Mouse (Mus musculus) frontal cortex, adult 2 months (tissue): ENCODE data around the gene Wwox. TPM values are rescaled to one million over a fixed set of nuclear protein-coding genes. Genes with fewer than 3 reads are reported as not detected.
A peak's percentile ranks its signal among the peaks of the same experiment; 100 is the strongest.

Experiments
- DNase-seq, 2 experiments: peaks; one replicate each; pipeline ENCODE4 v3.0.0; 2022; ENCODE audit warnings: low spot score in 1 of 2; ENCODE audit errors: extremely low spot score in 1 of 2
- polyA plus RNA-seq: library from polyadenylated mRNA; depleted of rRNA; stranded (reverse); fragments of >200 nt; gene quantifications from 2 replicates; pipeline ENCODE4 v1.2.3, GENCODE M21; 2012

Gene Wwox
- polyA plus RNA-seq, 1 experiment: 17.9 TPM

- no peak for DNase-seq
Measured at GRCm38 (mm10) chr8:115133119-115133518, 693.7 kb downstream of the Wwox start.

- DNase-seq: no peak
Measured at GRCm38 (mm10) chr8:115133711-115134218, 694.3 kb downstream of the Wwox start.

GRCm38 (mm10) chr8:115136888-115137287 is 697.4 kb downstream of the Wwox start:
- no peak for DNase-seq

GRCm38 (mm10) chr8:115141614-115142013 is 702.2 kb downstream of the Wwox start:
- no peak for DNase-seq

DNA sequence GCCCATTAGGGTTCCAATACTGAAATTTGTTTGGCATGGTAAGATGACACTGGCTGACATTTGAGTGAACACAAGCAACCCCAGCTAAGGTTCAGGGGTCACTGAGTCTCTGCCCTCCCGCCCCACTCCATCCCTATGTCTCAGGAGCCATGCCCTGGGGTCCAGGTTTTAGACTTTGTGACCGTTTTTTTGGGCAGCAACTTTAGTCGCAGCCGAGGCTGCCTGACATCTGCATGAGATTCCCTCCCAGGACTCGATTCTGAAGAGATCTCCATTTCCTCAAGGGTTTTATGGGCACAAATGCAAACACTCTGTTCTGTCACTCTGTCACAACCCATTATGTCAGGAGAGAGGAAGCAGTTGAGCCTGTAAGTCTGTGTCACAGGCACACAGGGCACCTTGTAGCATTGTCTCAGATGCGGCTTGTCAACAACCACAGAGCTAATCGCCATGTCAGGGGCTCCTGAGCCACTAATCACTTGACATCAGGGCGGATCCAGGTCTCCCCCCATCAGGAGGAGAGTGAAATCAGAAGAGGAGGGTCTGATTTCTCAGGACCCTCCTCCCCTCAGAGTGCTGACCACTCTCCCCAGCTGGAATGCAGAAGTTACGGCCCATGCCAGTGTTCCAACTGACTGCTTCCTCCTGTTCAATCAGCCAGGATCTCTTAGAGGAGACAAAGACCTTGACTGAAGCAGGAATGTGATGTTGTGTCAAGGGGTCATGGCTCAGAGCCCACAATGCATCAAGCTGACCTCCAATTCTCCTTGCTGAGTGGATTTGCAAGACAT is 704.3 kb downstream of the Wwox start:
- DNase-seq: no peak

- DNase-seq: no peak
Measured at GRCm38 (mm10) chr8:115147006-115147405, 707.6 kb downstream of the Wwox start.

DNA sequence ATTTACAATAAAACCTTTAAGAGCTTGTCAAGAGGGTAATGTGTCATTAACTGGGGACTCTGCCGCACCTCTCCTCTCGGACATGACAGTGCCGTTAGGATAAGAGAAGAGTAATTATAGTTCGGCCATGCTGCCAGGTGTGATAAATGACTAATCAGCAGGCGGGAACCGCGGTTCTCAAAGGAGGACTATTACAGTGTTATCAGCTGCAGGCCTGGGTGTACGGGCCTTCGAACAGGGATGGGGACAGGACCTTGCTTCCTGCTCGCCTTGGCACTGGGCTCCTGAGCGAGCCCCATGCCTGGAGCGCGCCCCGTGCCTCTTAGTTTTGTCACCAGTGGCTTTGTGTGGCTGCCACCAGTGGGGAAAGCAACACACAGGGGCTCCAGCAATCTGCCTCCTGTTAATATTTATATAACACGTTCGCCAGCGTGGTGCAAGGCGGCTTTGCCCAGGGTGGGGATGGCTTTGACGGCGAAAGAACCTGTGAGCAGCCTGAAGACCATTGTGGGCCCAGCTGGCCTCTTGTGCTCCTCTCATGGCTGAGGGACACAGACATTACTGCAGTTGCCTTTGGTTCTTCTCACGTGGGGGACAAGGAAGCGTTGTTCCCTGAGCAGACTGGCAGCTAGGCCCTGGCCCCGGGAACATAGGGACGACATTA is 711.1 kb downstream of the Wwox start:
- no peak for DNase-seq

DNA sequence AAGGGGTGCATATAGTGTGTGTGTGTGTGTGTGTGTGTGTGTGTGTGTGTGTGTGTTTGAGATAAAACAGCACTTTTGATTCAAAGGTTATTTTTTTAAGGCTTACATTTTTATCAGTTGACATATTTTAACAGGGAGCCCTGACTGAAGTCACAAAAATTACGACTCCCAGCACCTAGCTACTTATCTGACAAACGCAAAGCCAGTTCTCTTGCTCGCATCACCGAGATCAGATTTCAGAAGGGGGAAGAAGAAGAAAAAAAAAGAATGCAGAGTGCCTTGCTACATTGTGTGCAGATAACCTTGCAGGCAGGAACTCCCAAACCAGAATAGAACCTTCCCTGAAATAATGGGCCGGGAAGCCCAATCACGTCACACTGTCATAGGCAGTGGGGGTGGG is 712.0 kb downstream of the Wwox start:
- no peak for DNase-seq

GRCm38 (mm10) chr8:115154096-115154495 is 714.6 kb downstream of the Wwox start:
- DNase-seq: peak; percentile 63 to 71

DNA sequence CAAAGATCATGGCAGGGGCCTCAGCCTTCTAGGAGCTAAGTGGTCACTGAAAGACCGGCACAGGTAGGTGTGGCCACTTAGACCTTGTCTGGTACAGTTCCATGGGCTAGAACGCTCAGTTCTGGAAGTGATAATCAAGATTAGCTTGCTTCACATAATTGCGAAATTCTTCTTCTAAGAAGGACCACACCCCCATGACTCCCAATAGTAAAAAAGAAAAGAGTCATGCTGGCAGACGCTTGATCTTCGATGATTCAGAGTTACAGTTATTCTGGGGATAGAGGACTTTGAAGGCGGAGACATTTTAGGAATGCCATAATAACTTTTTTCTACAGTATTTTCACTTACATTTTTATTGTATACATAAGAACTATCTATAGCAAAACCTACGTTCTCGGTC is 716.7 kb downstream of the Wwox start:
- peak in 1 of 2 experiments; percentile 66 for DNase-seq

GRCm38 (mm10) chr8:115157977-115158720 is 718.7 kb downstream of the Wwox start:
- DNase-seq: peak in 1 of 2 experiments; percentile 35

- peak in 1 of 2 experiments; percentile 57 for DNase-seq
Measured at GRCm38 (mm10) chr8:115158721-115159111, 719.3 kb downstream of the Wwox start.

- peak in 1 of 2 experiments; percentile 45 for DNase-seq
Measured at GRCm38 (mm10) chr8:115159208-115159607, 719.8 kb downstream of the Wwox start.

DNA sequence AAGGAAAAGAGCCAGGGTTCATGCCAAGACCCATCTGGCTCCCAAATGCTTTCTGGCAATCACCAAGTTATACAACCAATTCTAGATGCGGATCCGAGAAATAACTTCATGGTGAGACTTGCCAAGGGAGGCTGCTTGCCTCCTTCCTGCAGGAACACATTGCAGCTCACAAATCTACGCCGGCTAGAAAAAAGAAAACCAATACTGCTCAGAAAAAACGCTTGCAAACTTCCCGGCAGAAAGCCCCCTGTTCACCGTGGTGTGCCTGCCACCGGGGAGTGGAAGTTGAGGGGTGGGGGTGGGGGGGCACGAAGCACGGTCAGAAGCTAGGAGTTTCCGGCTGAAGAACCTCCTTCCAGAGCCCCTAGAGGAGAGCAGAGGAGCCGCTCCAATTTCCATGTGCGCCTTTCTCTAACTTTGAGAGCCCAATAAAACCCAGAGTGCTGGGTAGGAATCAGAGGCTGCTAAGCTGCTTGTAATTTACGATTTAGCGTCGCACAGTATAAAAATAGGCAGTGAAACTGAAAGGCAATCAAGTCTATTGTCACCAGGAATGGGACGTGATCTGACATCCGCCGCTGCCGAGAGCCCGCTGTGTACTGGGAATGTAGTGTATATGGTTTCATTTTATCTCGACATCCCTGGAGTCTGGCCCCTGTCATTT is 720.4 kb downstream of the Wwox start:
- peak in 1 of 2 experiments; percentile 59 for DNase-seq

- no peak for DNase-seq
Measured at GRCm38 (mm10) chr8:115160407-115160806, 721.0 kb downstream of the Wwox start.

DNA sequence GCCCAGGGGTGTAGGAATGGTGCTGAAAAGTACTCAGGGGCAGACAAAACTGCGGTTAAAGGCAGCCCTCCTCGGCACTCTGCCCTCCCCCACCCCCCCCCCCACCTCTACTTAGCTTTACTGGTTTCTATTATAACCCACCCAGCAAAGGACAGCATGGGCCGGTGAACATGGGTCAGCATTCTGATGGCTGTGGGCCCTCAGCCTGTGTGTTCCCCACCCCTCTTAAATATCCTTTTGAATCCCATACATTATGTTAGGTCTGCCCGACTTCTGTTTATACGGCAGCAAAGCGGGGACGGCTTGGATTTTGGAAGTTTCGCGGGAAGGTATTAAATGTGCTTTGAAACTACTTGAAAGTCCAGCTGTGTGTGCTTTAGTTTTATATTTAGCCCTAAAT is 722.1 kb downstream of the Wwox start:
- DNase-seq: no peak

- DNase-seq: no peak
Measured at GRCm38 (mm10) chr8:115164872-115165271, 725.4 kb downstream of the Wwox start.

GRCm38 (mm10) chr8:115173634-115174081 is 734.2 kb downstream of the Wwox start:
- no peak for DNase-seq

DNA sequence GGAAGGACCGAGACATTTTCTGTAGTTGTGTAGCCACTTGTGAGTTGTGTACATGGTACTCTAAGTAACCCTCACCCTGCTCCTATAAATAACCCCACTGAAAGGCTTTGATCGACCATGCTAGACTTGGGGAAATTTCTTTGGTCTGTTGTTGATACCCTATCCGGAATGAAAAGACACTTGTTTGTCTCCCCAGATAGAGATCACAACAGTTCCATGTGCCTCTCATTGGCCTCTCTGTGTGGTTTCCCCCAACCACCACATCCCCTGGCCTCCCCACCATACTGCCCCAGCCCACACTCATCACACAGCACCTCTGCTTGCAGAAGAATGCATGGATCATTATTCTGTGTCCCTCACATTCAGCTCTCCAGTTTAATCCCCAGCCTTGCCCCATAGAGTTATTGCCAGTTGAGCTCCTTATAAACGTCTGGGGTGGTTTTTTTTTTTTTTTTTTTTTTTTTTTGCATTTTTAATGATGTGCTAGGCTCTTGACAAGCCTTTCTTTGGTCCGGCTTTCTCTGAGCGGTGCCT is 746.0 kb downstream of the Wwox start:
- no peak for DNase-seq

DNA sequence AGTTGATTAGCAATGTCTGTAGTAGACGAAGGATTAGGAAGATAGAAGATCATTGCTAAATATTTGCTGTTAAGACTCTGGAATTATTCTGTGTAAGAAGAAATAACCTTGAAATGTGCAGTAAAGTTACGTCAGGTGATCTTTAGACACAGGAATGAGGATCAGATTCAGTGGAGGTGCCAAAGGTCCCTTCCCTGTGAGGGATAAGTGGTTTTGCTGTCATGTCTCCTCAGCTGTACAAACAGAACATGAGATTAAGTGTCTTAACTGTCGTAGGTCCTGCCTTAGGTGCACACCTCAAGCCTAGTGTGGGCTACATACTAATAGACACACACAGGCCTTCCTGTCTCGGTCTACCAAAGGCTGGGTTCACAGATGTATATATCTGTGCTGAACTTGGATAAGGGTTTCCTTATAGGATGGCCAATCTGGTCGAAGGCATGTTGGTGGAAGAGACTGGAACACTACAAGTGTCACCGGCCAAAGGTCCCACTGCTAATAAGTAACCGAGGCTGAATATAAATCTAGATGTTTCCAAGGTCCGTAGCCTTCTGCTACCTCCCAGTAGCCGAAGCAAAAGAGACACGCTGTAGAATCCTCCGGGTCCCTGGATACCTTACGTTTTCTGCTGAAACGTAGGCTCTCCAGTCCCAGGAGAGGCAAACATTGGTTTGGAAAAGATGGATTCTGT is 746.8 kb downstream of the Wwox start:
- no peak for DNase-seq
